Mouse (Mus musculus): ENCODE measurements around the gene Clca2. TPM values are rescaled to one million over a fixed set of nuclear protein-coding genes. Genes with fewer than 3 reads are reported as not detected.
A peak's percentile ranks its signal among the peaks of the same experiment; 100 is the strongest.
"Not testable (repeated sequence)": the region's sequence is repeated elsewhere in the genome, so short reads cannot be mapped to it uniquely, and the experiment has no call there.

Gene Clca2
- polyA plus RNA-seq, 1 experiment from 2014 or later, result 0.13 TPM

GRCm38 (mm10) chr3:145072339-145072738 is 26.9 kb downstream of the Clca2 start:
- ATAC-seq (ENCODE audit: insufficient number of reproducible peaks, low FRiP score, low TSS enrichment, low read depth) (no peak), DNase-seq (ENCODE audit: low spot score) (no peak)
- H3K27me3 ChIP-seq (ENCODE audit: control insufficient read depth, insufficient read depth, low read length), result no peaks in the 10 kb centered on the region
- H3K27ac ChIP-seq (replicated peaks; ENCODE audit: low read depth, low read length), result no peak overlapping the region
- no peaks in the 10 kb centered on the region for H3K36me3 ChIP-seq (ENCODE audit: control insufficient read depth, insufficient read depth, low read length)
- no peak overlapping the region for H3K4me3 ChIP-seq (ENCODE audit: low read depth, low read length)
- no peak overlapping the region for H3K9ac ChIP-seq (ENCODE audit: low read length)
- H3K9me3 ChIP-seq (ENCODE audit: control insufficient read depth, low read length), result no peaks in the 10 kb centered on the region
- no peak overlapping the region for H3K4me2 ChIP-seq (ENCODE audit: low read depth, severe bottlenecking)
- WGBS, result 94% methylated on average over 3 of the region's 3 CpGs
- H3K4me1 ChIP-seq (ENCODE audit: control insufficient read depth, insufficient read depth, low read length), result no peaks in the 10 kb centered on the region

GRCm38 (mm10) chr3:145068964-145069363 is 30.3 kb downstream of the Clca2 start:
- Histone ChIP-seq H3K9me3 (ENCODE audit: control insufficient read depth, low read length) (no peaks in the 10 kb centered on the region), H3K36me3 (ENCODE audit: control insufficient read depth, insufficient read depth, low read length) (no peaks in the 10 kb centered on the region), H3K27ac (replicated peaks; ENCODE audit: low read depth, low read length) (no peak overlapping the region), H3K4me1 (ENCODE audit: control insufficient read depth, insufficient read depth, low read length) (no peaks in the 10 kb centered on the region), H3K4me2 (ENCODE audit: low read depth, severe bottlenecking) (no peak overlapping the region), H3K4me3 (ENCODE audit: low read depth, low read length) (no peak overlapping the region), H3K27me3 (ENCODE audit: control insufficient read depth, insufficient read depth, low read length) (no peaks in the 10 kb centered on the region), H3K9ac (ENCODE audit: low read length) (no peak overlapping the region)
- no peak for ATAC-seq (ENCODE audit: insufficient number of reproducible peaks, low FRiP score, low TSS enrichment, low read depth)
- 86% methylated on average over 4 of the region's 4 CpGs for WGBS
- DNase-seq (ENCODE audit: low spot score), result no peak

DNA sequence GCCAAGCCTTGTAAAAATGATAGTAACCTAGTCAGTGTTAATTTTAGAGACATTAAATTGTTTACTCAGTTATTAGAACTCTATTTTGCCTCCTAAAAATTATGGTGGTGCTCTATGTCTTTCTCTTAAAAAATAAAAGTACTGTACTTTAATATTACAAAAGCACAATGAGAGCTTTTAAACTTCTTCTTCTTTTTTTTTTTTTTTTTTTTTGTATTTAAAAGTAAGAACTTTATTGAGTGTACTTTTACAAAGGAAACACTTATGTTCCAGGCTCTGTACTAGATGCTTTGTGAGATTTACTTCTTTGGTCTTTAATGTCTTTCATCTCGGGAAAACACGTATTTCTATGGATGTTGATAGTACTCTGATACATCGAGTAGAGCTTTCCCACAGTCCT is 44.1 kb downstream of the Clca2 start:
- H3K27ac ChIP-seq (replicated peaks; ENCODE audit: low read depth, low read length); H3K4me2 ChIP-seq (ENCODE audit: low read depth, severe bottlenecking); DNase-seq (ENCODE audit: low spot score); H3K27me3 ChIP-seq (ENCODE audit: control insufficient read depth, insufficient read depth, low read length); H3K4me3 ChIP-seq (ENCODE audit: low read depth, low read length); ATAC-seq (ENCODE audit: insufficient number of reproducible peaks, low FRiP score, low TSS enrichment, low read depth); H3K9me3 ChIP-seq (ENCODE audit: control insufficient read depth, low read length); H3K9ac ChIP-seq (ENCODE audit: low read length); H3K36me3 ChIP-seq (ENCODE audit: control insufficient read depth, insufficient read depth, low read length); H3K4me1 ChIP-seq (ENCODE audit: control insufficient read depth, insufficient read depth, low read length): not testable (repeated sequence)
- WGBS, result 88% methylated on average over 3 of the region's 3 CpGs

DNA sequence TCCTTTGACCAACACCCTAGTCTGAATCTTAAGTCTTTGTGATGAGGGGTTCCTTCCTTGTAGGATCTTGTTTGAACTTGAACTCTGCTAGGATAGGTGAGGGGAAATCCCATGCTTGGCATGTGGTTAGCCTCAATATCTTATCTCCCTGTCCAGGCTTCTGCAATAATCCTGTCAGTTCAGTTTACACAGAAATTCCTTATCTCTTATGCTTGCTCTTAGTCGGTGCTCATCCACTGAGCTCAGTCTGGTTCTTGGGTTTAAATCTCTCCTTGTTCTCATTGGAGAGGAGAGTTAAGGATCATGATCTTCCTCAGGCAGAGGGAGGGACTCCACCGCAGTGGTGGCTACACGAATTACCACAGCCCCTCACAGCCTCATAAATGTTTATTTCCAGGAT is 49.4 kb downstream of the Clca2 start:
- Histone ChIP-seq H3K4me3 (ENCODE audit: low read depth, low read length) (no peak overlapping the region), H3K27ac (replicated peaks; ENCODE audit: low read depth, low read length) (no peak overlapping the region), H3K36me3 (ENCODE audit: control insufficient read depth, insufficient read depth, low read length) (no peaks in the 10 kb centered on the region), H3K4me1 (ENCODE audit: control insufficient read depth, insufficient read depth, low read length) (no peaks in the 10 kb centered on the region), H3K27me3 (ENCODE audit: control insufficient read depth, insufficient read depth, low read length) (no peaks in the 10 kb centered on the region), H3K9ac (ENCODE audit: low read length) (no peak overlapping the region), H3K9me3 (ENCODE audit: control insufficient read depth, low read length) (no peaks in the 10 kb centered on the region), H3K4me2 (ENCODE audit: low read depth, severe bottlenecking) (no peak overlapping the region)
- WGBS, result 75% methylated on average over 3 of the region's 3 CpGs
- no peak for ATAC-seq (ENCODE audit: insufficient number of reproducible peaks, low FRiP score, low TSS enrichment, low read depth)
- no peak for DNase-seq (ENCODE audit: low spot score)

DNA sequence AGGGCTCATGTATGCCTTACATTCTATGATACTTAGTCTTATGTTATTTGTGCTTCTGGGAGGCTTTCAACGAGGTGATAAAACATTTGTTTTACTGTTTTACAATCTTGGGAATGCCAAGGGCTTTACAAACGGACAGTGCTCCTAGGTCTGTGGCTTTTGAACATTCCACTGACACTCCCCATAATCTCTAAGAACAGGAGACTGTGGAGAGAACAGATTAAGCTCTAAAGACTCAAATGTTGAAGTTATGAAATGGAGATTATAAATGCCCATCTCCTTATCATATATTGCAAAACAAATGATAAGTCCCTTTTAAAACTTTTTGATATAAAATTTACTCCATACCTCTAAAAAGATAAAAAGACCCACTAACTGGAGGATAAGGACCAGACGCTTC is 60.4 kb downstream of the Clca2 start:
- H3K36me3 ChIP-seq (ENCODE audit: control insufficient read depth, insufficient read depth, low read length), result no peaks in the 10 kb centered on the region

DNA sequence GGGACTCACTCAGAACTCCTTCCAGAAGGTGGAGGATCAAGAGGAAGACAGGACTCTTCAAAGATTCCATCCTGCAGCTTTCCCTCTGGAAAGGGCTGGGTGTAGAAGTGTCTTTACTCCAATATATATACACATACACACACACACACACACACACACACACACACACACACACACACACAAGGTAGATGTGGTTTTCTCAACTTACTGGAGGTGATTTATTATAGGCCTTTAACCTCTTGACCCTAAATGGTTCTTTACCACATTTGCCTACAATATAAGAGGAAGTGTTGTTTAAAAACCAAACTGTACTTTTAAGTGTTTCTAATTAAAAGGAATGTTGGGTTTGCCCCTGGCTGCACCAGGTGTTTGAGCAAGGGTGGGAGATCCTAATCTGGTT is 66.6 kb downstream of the Clca2 start, which contains the start of gene Clca1:
Clca1 (minus strand) TSS at position 101 of the 400 bp plus-strand sequence.
- Histone ChIP-seq H3K9me3 (ENCODE audit: control insufficient read depth, low read length) (no peaks in the 10 kb centered on the region), H3K27ac (replicated peaks; ENCODE audit: low read depth, low read length) (no peak within 1 kb of the TSS), H3K4me2 (ENCODE audit: low read depth, severe bottlenecking) (no peak within 1 kb of the TSS), H3K27me3 (ENCODE audit: control insufficient read depth, insufficient read depth, low read length) (no peaks in the 10 kb centered on the region), H3K4me1 (ENCODE audit: control insufficient read depth, insufficient read depth, low read length) (no peaks in the 10 kb centered on the region), H3K36me3 (ENCODE audit: control insufficient read depth, insufficient read depth, low read length) (no peaks in the 10 kb centered on the region), H3K9ac (ENCODE audit: low read length) (no peak within 1 kb of the TSS), H3K4me3 (ENCODE audit: low read depth, low read length) (no peak within 1 kb of the TSS)
- ATAC-seq (ENCODE audit: insufficient number of reproducible peaks, low FRiP score, low TSS enrichment, low read depth) (no peak), DNase-seq (ENCODE audit: low spot score) (no peak)

More for the DNA sequence above, 60.4 kb downstream of the Clca2 start:
- 49% methylated on average over 3 of the region's 3 CpGs for WGBS
- ATAC-seq (ENCODE audit: insufficient number of reproducible peaks, low FRiP score, low TSS enrichment, low read depth), result no peak
- Histone ChIP-seq H3K4me1 (ENCODE audit: control insufficient read depth, insufficient read depth, low read length) (no peaks in the 10 kb centered on the region), H3K27ac (replicated peaks; ENCODE audit: low read depth, low read length) (no peak overlapping the region), H3K27me3 (ENCODE audit: control insufficient read depth, insufficient read depth, low read length) (no peaks in the 10 kb centered on the region), H3K9me3 (ENCODE audit: control insufficient read depth, low read length) (no peaks in the 10 kb centered on the region), H3K9ac (ENCODE audit: low read length) (no peak overlapping the region), H3K4me2 (ENCODE audit: low read depth, severe bottlenecking) (no peak overlapping the region), H3K4me3 (ENCODE audit: low read depth, low read length) (no peak overlapping the region)
- DNase-seq (ENCODE audit: low spot score), result no peak

GRCm38 (mm10) chr3:145028036-145028435 is 71.2 kb downstream of the Clca2 start:
- no peak overlapping the region for H3K9ac ChIP-seq (ENCODE audit: low read length)
- no peak overlapping the region for H3K4me2 ChIP-seq (ENCODE audit: low read depth, severe bottlenecking)
- H3K9me3 ChIP-seq (ENCODE audit: control insufficient read depth, low read length), result no peaks in the 10 kb centered on the region
- ATAC-seq (ENCODE audit: insufficient number of reproducible peaks, low FRiP score, low TSS enrichment, low read depth) (no peak), DNase-seq (ENCODE audit: low spot score) (no peak)
- no peaks in the 10 kb centered on the region for H3K36me3 ChIP-seq (ENCODE audit: control insufficient read depth, insufficient read depth, low read length)
- H3K27ac ChIP-seq (replicated peaks; ENCODE audit: low read depth, low read length), result no peak overlapping the region
- no peak overlapping the region for H3K4me3 ChIP-seq (ENCODE audit: low read depth, low read length)
- H3K4me1 ChIP-seq (ENCODE audit: control insufficient read depth, insufficient read depth, low read length), result no peaks in the 10 kb centered on the region
- H3K27me3 ChIP-seq (ENCODE audit: control insufficient read depth, insufficient read depth, low read length), result no peaks in the 10 kb centered on the region
- WGBS, result 66% methylated on average over 3 of the region's 3 CpGs

DNA sequence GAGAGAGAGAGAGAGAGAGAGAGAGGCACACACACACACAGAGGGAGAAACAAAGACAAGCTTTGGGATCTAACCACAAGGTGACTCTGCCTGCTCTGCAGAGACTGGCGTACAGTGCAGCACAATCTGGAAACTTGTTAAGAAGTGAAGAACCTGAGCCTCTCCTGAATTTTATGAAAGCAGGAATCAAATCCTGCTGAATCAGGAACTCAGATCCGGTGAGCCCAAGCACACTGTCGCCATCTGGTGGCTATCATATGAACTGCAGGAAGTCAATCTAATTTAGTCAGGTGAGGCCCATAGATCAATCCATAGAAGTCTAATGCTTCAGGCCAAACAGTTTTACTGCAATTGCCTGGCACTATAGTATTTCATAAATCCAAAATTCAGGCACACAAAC is 72.5 kb downstream of the Clca2 start:
- Histone ChIP-seq H3K4me2 (ENCODE audit: low read depth, severe bottlenecking) (no peak overlapping the region), H3K9ac (ENCODE audit: low read length) (no peak overlapping the region), H3K36me3 (ENCODE audit: control insufficient read depth, insufficient read depth, low read length) (no peaks in the 10 kb centered on the region), H3K27ac (replicated peaks; ENCODE audit: low read depth, low read length) (no peak overlapping the region), H3K9me3 (ENCODE audit: control insufficient read depth, low read length) (no peaks in the 10 kb centered on the region), H3K27me3 (ENCODE audit: control insufficient read depth, insufficient read depth, low read length) (no peaks in the 10 kb centered on the region), H3K4me3 (ENCODE audit: low read depth, low read length) (no peak overlapping the region), H3K4me1 (ENCODE audit: control insufficient read depth, insufficient read depth, low read length) (no peaks in the 10 kb centered on the region)
- DNase-seq (ENCODE audit: low spot score) (peak; percentile 74), ATAC-seq (ENCODE audit: insufficient number of reproducible peaks, low FRiP score, low TSS enrichment, low read depth) (no peak)
- WGBS, result 28% methylated on average over 3 of the region's 3 CpGs
